Mouse (Mus musculus) limb, embryonic 12.5 days (tissue): ENCODE measurements at regions not wholly inside any gene's neighbourhood (a gene's known extent, or its start where the extent isn't known, plus 50 kb on each side); places are given as distances from the start of the nearest gene placed in this dataset.

Source experiments
- ATAC-seq: fragments of 200-750 bp; cut with Nextera tagmentation; 2 replicates; pipeline ENCODE4 v1.8.0; 2017; ENCODE audit warnings: low read depth, moderate TSS enrichment; ENCODE audit not compliant: insufficient number of reproducible peaks, insufficient read depth, low FRiP score, low TSS enrichment
- H3K27ac ChIP-seq: fragments of 300-500 bp; sonication (generic); 2 replicates; pipeline ENCODE4 v1.5.1; 2016; ENCODE audit warnings: mild to moderate bottlenecking, moderate library complexity
- H3K27me3 ChIP-seq: fragments of 300-500 bp; sonication (generic); 2 replicates; pipeline ENCODE4 v1.6.1; 2016; ENCODE audit warnings: mild to moderate bottlenecking, moderate library complexity
- H3K36me3 ChIP-seq: fragments of 300-500 bp; sonication (generic); 2 replicates; pipeline ENCODE4 v1.6.1; 2016; ENCODE audit warnings: mild to moderate bottlenecking, moderate library complexity
- H3K4me1 ChIP-seq: fragments of 300-500 bp; sonication (generic); replicated peaks from 2 replicates; pipeline ENCODE4 v1.6.1; 2016
- H3K4me2 ChIP-seq: fragments of 300-500 bp; sonication (generic); 2 replicates; pipeline ENCODE4 v1.6.1; 2016; ENCODE audit warnings: mild to moderate bottlenecking, moderate library complexity
- H3K4me3 ChIP-seq: fragments of 300-500 bp; sonication (generic); replicated peaks from 2 replicates; pipeline ENCODE4 v1.5.1; 2016; ENCODE audit warnings: mild to moderate bottlenecking
- H3K9ac ChIP-seq: fragments of 300-500 bp; sonication (generic); replicated peaks from 2 replicates; pipeline ENCODE4 v1.6.1; 2016; ENCODE audit warnings: mild to moderate bottlenecking, moderate library complexity
- H3K9me3 ChIP-seq: fragments of 300-500 bp; sonication (generic); 2 replicates; pipeline ENCODE4 v1.6.1; 2016; ENCODE audit warnings: mild to moderate bottlenecking, moderate library complexity
- WGBS: fragments of 180-500 bp; shearing (Covaris S2); methylation state at CpG from one replicate; pipeline ENCODE4 v1.1.7; 2016; 5-methylcytosine and 5-hydroxymethylcytosine counted together

GRCm38 (mm10) chr11:19701198-19701597 is 223.0 kb upstream of the Spred2 start:
- no peak overlapping the region for H3K27ac ChIP-seq
- H3K4me2 ChIP-seq, result no peak overlapping the region
- H3K27me3 ChIP-seq, result peaks cover 13% of the 10 kb centered on the region
- H3K4me1 ChIP-seq, result peaks cover 7% of the 10 kb centered on the region; the same call in 1 of the 2 replicates
- H3K9ac ChIP-seq, result no peak overlapping the region
- H3K36me3 ChIP-seq, result no peaks in the 10 kb centered on the region
- H3K9me3 ChIP-seq, result no peaks in the 10 kb centered on the region
- no peak overlapping the region for H3K4me3 ChIP-seq
- WGBS, result 43% methylated on average over 3 of the region's 3 CpGs
- ATAC-seq, result no peak

DNA sequence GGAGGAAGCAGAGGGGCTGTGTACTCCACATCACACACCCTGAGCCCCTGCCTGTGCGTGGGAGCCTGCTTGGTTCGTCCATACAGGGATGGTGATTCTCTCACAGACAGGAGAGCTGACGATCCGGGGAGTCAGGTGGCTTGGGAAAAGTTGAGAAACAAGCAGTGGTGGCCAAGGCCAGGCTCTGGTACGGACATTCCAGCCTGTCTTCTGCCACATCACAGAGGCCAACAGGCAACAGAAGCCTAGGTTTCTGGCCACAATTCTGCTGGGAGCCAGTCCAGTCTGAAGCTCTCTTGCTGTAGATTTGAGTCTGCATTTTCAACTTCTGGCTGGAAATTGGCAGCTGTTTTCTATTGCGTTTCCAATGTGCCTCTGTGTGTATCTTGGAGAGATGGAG is 215.4 kb upstream of the Spred2 start:
- H3K9me3 ChIP-seq, result no peaks in the 10 kb centered on the region
- H3K4me1 ChIP-seq, result peaks cover 6% of the 10 kb centered on the region
- WGBS, result 73% methylated on average over 6 of the region's 6 CpGs
- no peak overlapping the region for H3K4me2 ChIP-seq
- no peak overlapping the region for H3K27ac ChIP-seq
- H3K9ac ChIP-seq, result no peak overlapping the region
- H3K27me3 ChIP-seq, result peaks cover 3% of the 10 kb centered on the region
- ATAC-seq, result no peak
- H3K4me3 ChIP-seq, result no peak overlapping the region
- no peaks in the 10 kb centered on the region for H3K36me3 ChIP-seq

DNA sequence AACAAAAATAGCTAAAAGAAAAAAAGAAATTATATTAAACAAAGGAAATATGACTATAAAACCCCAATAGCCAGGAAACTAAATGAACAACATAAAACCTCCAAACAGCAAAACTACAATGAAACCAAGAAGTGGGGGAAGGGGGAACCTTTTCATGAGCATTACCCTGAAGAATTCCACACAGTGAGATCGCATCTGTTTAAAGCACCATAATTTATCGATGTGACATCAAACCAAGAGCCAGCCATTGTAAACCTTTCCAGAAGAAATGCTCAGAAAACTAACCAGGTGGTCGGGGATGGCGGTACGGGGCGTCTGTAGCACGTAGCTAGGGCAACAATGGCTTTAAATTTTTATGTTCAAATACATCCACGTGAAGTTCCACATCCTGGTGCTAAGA is 214.8 kb upstream of the Spred2 start:
- no peak for ATAC-seq
- peaks cover 9% of the 10 kb centered on the region for H3K4me1 ChIP-seq
- no peak overlapping the region for H3K4me2 ChIP-seq
- H3K9me3 ChIP-seq, result no peaks in the 10 kb centered on the region
- H3K27ac ChIP-seq, result no peak overlapping the region
- H3K4me3 ChIP-seq, result no peak overlapping the region
- H3K27me3 ChIP-seq, result no peaks in the 10 kb centered on the region
- H3K9ac ChIP-seq, result no peak overlapping the region
- 49% methylated on average over 8 of the region's 8 CpGs for WGBS
- no peaks in the 10 kb centered on the region for H3K36me3 ChIP-seq

- 64% methylated on average over 8 of the region's 8 CpGs for WGBS
- Histone ChIP-seq H3K9ac (no peak overlapping the region), H3K36me3 (no peaks in the 10 kb centered on the region), H3K9me3 (no peaks in the 10 kb centered on the region), H3K4me1 (peaks cover 9% of the 10 kb centered on the region), H3K4me3 (no peak overlapping the region), H3K27me3 (peaks cover 2% of the 10 kb centered on the region; the same call in 1 of the 2 replicates), H3K4me2 (no peak overlapping the region), H3K27ac (no peak overlapping the region)
- no peak for ATAC-seq
Observed at GRCm38 (mm10) chr11:19713091-19713490, 211.1 kb upstream of the Spred2 start.

GRCm38 (mm10) chr11:19713597-19713996 is 210.6 kb upstream of the Spred2 start:
- peaks cover 2% of the 10 kb centered on the region; the same call in 1 of the 2 replicates for H3K27me3 ChIP-seq

GRCm38 (mm10) chr11:19714211-19714610 is 210.0 kb upstream of the Spred2 start:
- H3K4me2 ChIP-seq, result no peak overlapping the region
- no peak overlapping the region for H3K27ac ChIP-seq
- no peaks in the 10 kb centered on the region for H3K36me3 ChIP-seq
- H3K4me1 ChIP-seq, result peaks cover 6% of the 10 kb centered on the region; the same call in 1 of the 2 replicates
- ATAC-seq, result no peak
- H3K9ac ChIP-seq, result no peak overlapping the region
- no peak overlapping the region for H3K4me3 ChIP-seq
- peaks cover under 1% of the 10 kb centered on the region; the same call in 1 of the 2 replicates for H3K9me3 ChIP-seq
- 15% methylated on average over 5 of the region's 5 CpGs for WGBS
- peaks cover 2% of the 10 kb centered on the region; the same call in 1 of the 2 replicates for H3K27me3 ChIP-seq

More at GRCm38 (mm10) chr11:19713597-19713996, 210.6 kb upstream of the Spred2 start:
- no peaks in the 10 kb centered on the region for H3K36me3 ChIP-seq
- no peak overlapping the region for H3K27ac ChIP-seq
- no peak overlapping the region for H3K9ac ChIP-seq
- peaks cover 9% of the 10 kb centered on the region for H3K4me1 ChIP-seq
- no peaks in the 10 kb centered on the region for H3K9me3 ChIP-seq
- H3K4me2 ChIP-seq, result no peak overlapping the region
- no peak for ATAC-seq
- H3K4me3 ChIP-seq, result no peak overlapping the region
- WGBS, result 77% methylated on average over 20 of the region's 20 CpGs

DNA sequence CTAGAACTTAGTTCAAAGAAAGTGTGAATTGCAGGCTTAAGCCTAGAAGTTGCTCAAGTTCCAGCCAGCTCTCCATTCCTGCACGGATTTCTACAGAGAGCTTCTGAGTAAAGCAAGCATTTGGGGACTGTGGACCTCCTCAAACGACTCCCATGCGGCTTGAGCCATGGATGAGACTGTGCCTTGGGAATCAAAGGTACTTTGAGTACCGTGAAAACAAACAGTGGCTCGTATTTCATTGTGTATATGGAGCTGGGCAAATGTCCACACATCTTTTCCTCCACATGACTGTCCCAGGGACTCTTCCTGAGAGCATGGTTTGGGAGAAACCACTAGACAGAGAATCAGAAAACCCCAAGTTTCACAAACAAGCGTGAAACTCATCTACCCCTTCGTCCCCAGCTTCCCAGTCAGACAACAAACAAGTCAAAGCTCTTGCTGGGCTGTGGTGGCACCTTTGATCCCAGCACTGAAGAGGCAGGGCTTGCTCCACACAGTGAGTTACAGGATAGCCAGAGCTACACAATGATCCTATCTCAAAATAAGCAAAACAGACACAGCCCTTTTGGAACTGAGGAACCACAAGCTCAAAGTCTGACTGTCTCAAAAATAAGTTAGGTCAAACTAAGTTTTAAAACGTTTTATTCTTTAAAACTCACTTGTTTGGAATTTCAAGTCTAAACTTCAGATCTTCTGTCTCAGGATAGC is 209.1 kb upstream of the Spred2 start:
- peaks cover 6% of the 10 kb centered on the region; the same call in 1 of the 2 replicates for H3K4me1 ChIP-seq
- no peak for ATAC-seq
- no peaks in the 10 kb centered on the region for H3K36me3 ChIP-seq
- H3K4me3 ChIP-seq, result no peak overlapping the region
- peaks cover 6% of the 10 kb centered on the region; the same call in 1 of the 2 replicates for H3K9me3 ChIP-seq
- no peak overlapping the region for H3K27ac ChIP-seq
- H3K9ac ChIP-seq, result no peak overlapping the region
- peaks cover 2% of the 10 kb centered on the region; the same call in 1 of the 2 replicates for H3K27me3 ChIP-seq
- no peak overlapping the region for H3K4me2 ChIP-seq
- 18% methylated on average over 8 of the region's 8 CpGs for WGBS

DNA sequence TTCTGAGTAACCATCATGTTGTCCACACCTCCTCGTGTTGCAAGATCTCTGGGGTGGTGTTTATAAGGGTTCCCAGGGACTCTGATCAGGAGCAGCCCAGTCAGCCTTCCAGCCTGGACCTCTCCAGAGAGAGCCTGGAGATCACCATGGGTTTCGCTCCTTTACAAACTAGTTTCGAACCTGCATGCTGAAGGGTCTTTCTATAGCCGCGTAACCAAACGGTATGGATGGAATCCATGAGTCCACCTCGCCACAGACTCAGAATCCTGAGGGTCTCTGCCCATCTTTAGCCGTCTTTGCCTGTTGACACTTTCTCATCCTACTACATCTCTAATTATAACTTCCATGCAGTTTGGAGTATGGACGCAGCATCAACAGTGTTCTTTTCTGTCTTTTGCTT is 206.0 kb upstream of the Spred2 start:
- H3K27me3 ChIP-seq, result peaks cover 2% of the 10 kb centered on the region; the same call in 1 of the 2 replicates
- no peak overlapping the region for H3K4me3 ChIP-seq
- no peak overlapping the region for H3K9ac ChIP-seq
- H3K27ac ChIP-seq, result no peak overlapping the region
- no peak for ATAC-seq
- peaks cover 6% of the 10 kb centered on the region; the same call in 1 of the 2 replicates for H3K9me3 ChIP-seq
- no peak overlapping the region for H3K4me2 ChIP-seq
- WGBS, result 89% methylated on average over 9 of the region's 9 CpGs
- H3K36me3 ChIP-seq, result no peaks in the 10 kb centered on the region
- H3K4me1 ChIP-seq, result peaks cover 6% of the 10 kb centered on the region; the same call in 1 of the 2 replicates

DNA sequence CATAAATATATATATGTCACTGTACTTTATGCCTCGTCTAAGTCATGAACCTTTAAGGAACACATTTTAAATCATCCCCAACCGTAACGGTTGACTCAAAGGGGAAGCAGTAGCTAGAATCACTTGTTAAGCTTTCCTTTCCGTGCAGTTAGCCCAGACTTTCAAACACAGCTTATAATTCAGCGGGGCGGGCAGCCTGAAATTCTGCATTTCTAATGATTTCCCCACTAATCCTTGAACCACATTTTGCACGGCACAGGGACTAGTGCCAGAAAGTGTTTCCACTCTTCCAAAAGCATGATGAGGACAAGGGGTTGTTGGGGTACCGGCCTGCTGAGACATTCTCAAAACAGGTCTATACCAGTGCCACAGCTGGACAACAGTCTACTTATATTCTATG is 195.1 kb upstream of the Spred2 start:
- Histone ChIP-seq H3K27ac (no peak overlapping the region), H3K9ac (no peak overlapping the region), H3K9me3 (no peaks in the 10 kb centered on the region; the same call in 1 of the 2 replicates), H3K4me1 (no peaks in the 10 kb centered on the region), H3K4me3 (no peak overlapping the region), H3K36me3 (no peaks in the 10 kb centered on the region), H3K4me2 (no peak overlapping the region), H3K27me3 (peaks cover 5% of the 10 kb centered on the region; the same call in 1 of the 2 replicates)
- ATAC-seq, result no peak
- 87% methylated on average over 8 of the region's 8 CpGs for WGBS

GRCm38 (mm10) chr11:19730747-19731146 is 193.4 kb upstream of the Spred2 start:
- H3K4me2 ChIP-seq, result no peak overlapping the region
- no peaks in the 10 kb centered on the region for H3K36me3 ChIP-seq
- no peak for ATAC-seq
- peaks cover under 1% of the 10 kb centered on the region; the same call in 1 of the 2 replicates for H3K4me1 ChIP-seq
- H3K27me3 ChIP-seq, result peaks cover 6% of the 10 kb centered on the region; the same call in 1 of the 2 replicates
- 94% methylated on average over 5 of the region's 5 CpGs for WGBS
- no peak overlapping the region for H3K27ac ChIP-seq
- H3K9ac ChIP-seq, result no peak overlapping the region
- H3K4me3 ChIP-seq, result no peak overlapping the region
- H3K9me3 ChIP-seq, result no peaks in the 10 kb centered on the region; the same call in 1 of the 2 replicates

DNA sequence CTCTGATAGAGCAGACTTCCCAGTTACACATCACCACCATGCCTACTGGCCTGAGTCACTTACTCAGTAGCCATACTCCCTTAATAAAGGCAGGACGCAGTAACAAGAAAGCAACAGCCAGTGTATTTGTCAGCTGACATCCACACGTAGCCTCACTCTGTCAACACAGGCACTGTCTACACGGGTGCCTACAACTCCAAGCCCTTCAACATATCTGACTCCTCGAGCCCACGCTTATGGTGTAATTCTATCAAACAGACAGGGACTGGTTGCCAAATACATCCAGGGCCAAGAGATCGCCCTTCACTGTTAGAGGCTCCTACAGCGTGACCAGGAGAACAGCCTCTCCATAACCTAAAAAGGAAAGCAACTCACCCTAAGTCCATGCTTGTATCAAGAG is 188.1 kb upstream of the Spred2 start:
- Histone ChIP-seq H3K4me3 (no peak overlapping the region), H3K4me2 (no peak overlapping the region), H3K27ac (no peak overlapping the region), H3K4me1 (peaks cover 49% of the 10 kb centered on the region), H3K9me3 (no peaks in the 10 kb centered on the region), H3K27me3 (peaks cover 23% of the 10 kb centered on the region), H3K9ac (no peak overlapping the region), H3K36me3 (no peaks in the 10 kb centered on the region)
- ATAC-seq, result no peak
- WGBS, result 87% methylated on average over 7 of the region's 7 CpGs
